Mouse (Mus musculus): ENCODE data around the gene Cntnap4. TPM values are rescaled to one million over a fixed set of nuclear protein-coding genes. Genes with fewer than 3 reads are reported as not detected.

The Cntnap4 gene
- 10 to 100 TPM; 17.1 to 18.7 TPM for total RNA-seq (2021)

- peak; percentile 24 to 35 for DNase-seq
These were observed at the start of gene Cntnap4 for GRCm38 (mm10) chr8:112569471-112570141. Gene Cntnap4 (plus strand): TSS chr8:112570043.

GRCm38 (mm10) chr8:112557376-112557775 is 12.5 kb upstream of the Cntnap4 start:
- DNase-seq = no peak

GRCm38 (mm10) chr8:112570541-112570940 is 698 bp downstream of the Cntnap4 start:
- peak in 1 of 2 experiments; percentile 7 for DNase-seq

- DNase-seq = peak; percentile 40 to 45
These were observed 1.6 kb downstream of the Cntnap4 start for GRCm38 (mm10) chr8:112571337-112571904.

DNA sequence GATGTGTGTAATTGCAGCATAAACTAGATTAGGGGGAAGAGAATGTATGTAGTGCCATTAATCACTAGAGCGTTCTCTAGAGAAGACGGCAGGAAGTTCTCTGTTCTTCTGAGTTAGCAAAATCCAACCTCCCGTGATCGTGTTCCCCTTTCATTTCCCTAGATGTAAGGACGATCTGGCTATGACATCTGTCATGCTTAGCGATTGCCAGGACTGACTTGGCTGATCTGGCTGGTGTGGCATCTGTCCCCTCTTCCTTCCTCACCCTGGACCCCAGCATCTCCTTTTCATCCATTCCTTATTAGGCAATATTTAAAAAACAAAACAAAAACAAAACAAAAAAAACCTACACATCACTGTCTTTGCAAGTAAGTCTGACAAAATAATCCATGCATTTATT is 11.6 kb downstream of the Cntnap4 start:
- DNase-seq = peak in 1 of 2 experiments; percentile 8

DNA sequence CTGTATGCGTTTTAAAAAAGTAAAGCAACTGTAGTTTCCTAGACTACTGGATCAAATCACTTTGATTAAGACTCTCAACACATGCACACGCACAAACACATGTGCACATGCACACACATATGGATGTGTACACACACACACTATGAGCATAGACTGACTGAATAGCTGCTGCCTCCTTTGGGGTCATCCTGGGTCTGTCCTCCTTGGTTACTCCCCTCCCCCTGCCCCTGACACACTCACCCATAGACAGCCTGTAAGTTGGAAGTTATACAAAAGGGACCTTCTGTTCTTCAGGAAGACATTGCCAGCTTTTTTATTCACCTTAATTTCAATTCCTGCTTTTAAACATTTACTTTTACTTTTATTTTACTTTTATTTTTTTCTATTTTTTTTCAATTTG is 13.6 kb downstream of the Cntnap4 start:
- DNase-seq = no peak

- no peak for DNase-seq
These were observed 18.7 kb downstream of the Cntnap4 start for GRCm38 (mm10) chr8:112588357-112589051.

- no peak for DNase-seq
These were observed 19.2 kb downstream of the Cntnap4 start for GRCm38 (mm10) chr8:112589052-112589389.

DNA sequence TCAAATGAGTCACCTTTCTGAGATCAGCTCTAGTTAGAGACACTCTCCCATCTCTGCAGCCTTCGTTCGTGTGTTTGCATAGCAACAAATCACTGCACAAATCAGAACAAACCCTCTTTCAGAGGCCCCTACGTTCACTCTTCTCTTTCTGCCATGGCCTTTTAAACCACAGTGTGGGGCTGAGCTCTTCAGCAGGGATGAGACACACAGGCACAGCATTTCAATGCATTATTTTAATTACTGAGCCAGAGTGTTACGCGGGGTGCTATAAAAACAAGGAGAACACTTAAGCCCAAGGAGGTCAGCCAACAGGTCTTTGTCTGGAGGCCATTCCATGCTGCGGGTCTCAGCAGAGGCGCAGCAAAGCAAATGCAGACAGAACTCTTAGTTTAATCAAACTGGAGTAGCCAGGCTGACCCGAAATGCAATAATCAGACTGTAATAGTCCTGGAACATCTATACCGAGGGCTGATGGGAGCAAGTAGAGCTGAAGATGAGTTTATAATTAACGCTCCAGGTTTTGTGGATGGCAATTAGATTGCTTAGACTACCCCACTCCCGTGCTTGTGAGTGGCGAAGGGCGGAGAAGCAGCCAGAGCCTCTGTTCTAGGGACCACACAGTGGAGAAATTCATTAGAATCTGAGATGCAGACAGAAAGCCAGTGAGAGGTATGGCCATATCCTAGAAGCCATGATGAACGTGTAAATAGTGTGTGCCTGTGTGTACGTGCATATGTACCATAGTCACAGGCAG is 26.4 kb downstream of the Cntnap4 start:
- no peak for DNase-seq

DNA sequence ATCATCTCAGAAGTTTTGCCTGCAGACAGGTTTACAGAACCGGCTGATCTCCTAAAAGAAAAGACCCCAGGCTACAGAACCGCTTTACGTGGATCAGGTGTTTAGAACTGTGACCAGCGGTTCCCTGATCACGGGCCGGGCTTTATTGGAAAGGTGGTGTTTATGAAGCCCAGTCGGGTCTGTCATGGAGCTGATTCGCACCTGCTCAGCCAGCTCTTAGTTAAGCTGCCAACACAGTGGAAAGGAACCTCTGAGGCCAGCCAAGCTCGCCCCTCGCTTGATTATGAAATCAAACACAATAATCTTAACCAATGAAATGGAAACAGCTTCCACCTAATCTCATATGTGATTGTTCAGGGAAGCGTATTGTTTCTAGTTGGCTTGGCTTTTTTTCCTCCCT is 30.1 kb downstream of the Cntnap4 start:
- no peak for DNase-seq

DNA sequence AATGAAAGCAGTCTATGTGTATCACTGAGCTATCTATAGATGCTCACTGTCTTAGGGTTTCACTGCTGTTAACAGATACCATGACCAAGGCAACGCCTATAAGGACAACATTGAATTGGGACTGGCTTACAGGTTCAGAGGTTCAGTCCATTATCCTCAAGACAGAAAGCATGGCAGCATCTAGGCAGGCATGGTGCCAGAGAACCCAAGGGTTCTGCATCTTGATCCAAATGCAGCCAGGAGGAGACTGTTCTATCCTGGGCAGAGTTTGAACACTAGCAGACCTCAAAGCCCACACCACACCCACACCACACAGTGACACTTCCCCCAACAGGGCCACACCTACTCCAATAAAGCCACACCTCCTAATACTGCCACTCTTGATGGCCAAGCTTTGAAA is 31.3 kb downstream of the Cntnap4 start:
- no peak for DNase-seq

- DNase-seq = no peak
These were observed 40.3 kb downstream of the Cntnap4 start for GRCm38 (mm10) chr8:112610121-112610520.

DNA sequence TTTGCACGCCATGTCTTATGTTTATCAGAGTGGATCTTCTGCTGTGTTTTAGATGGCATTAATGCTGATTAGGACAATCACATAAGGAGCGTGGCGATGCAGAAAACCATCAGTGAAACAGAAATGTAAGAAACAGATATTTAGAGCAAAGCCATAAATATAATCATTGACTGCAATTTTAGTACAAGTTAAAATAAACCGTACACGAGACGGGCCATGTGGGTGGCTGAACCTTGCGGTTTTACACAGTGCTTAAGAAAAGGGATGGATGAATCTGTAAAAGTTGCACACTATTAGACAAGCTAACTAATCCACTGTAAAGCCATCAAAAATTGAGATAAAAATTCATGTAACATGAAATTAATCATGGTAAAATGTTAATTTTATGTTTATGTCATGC is 58.9 kb downstream of the Cntnap4 start:
- no peak for DNase-seq

DNA sequence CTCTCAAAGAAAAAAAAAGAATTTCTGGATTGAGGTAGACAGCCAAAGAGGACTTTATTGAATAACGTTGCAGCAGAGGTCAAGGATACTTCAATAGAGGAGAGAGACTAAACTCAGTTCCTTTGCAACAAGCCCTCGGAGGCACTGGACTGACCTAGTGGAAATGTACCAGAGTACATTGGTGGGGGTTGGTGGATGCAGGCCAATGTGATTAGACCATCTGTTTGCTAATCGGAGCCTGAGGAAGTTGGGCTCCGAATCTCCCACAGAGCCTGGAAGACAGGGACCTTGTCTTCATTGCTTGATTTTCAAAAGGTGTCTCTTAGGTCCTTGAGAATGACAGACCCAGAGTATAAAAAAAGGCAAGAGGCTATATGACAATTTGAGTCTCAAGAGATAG is 82.8 kb downstream of the Cntnap4 start:
- DNase-seq = no peak

DNA sequence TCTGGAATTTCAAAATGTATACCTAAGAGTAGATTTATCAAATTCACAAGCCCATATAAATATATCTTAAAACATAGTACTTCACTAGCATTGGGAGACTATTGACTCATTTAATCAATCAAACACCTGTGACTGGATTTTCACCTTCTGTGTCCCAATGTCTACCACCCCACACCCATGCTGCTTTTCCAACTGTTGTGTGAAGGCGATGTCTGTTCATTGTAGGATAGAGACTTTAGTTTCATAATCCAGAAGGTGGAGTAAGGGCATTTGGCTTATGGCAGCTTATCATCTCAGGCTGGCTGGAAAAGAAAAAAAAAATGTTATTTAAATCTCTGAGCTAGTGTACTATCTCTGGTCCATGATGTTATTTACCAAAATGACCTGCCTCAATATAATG is 83.4 kb downstream of the Cntnap4 start:
- DNase-seq = no peak

DNA sequence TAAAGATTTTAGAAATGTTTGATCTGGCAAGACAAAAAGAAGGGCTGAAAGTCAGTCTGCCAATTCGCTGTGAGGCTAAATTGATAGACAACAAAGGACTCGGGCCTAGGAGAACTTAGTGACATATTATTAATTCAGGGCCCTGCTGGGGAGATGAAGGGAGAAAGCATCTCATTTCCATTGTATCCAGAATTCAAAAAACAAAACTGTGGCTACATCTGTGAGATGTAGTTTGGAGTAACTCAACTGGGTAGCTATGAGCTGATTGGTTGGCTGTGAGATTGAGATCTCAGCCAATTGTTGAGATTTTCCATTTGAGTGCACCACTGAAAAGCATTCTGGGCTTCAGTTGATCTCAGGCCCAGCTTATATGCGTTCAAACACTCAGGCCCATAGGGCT is 84.2 kb downstream of the Cntnap4 start:
- no peak for DNase-seq

- no peak for DNase-seq
These were observed 94.2 kb downstream of the Cntnap4 start for GRCm38 (mm10) chr8:112664067-112664466.

DNA sequence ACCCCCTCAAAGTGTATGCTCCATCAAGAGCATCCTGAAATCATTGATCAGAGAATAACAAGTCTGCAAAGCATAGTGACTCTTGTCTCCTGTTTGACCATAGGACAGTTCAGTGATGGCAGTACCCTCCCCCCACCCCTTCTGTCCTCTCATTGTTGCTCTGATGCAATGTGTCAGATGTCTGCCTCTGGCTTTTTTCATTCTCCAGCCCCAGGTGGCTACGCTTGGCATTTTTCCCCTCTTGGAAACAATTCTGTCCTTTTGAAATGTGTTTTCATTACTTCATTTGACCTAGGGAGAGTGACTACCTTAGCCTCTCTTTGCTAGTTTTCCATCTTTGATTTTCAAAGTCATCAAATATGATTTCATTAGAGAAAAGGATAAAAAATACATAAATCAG is 104.8 kb downstream of the Cntnap4 start:
- DNase-seq = no peak

- DNase-seq = no peak
These were observed 111.9 kb downstream of the Cntnap4 start for GRCm38 (mm10) chr8:112681757-112682156.

DNA sequence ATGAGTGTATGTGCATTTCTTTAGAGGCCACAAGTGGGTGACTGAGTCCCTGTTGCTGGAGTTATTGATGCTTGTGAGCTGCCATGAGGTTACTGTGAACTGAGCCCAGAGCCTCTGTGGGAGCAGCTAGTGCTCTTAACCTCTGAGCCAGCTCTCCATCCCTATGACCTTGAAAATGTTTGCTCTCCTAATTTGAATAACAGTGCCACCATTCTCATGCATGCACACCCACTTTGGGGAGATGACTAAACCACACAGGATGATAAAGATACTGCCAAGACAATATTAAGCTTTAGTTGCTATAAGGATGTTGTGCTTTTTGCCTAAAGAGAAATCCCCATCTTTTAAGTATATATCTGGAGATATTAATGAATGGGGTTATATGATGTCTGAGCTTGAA is 125.9 kb downstream of the Cntnap4 start:
- no peak for DNase-seq

DNA sequence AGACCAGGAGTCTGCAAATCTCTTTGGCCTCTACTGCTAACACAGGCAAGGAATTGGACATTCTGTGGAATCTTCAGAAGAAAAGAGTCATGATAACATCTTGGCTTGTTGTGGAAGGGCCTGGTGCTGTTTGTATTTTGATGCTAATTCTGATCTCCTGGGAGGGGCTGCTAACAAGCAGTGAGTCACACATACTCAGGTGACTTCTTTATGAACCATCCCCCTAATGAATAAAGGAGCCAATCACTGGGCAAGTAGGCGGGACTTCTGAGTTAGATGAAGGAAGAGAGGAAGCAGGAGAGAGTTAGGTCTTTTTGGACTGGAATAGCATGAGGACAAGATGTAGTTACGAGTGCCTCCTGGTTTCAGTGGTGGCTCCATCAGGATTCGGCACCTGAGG is 128.3 kb downstream of the Cntnap4 start:
- DNase-seq = no peak

- DNase-seq = no peak
These were observed 147.1 kb downstream of the Cntnap4 start for GRCm38 (mm10) chr8:112716982-112717381.

DNA sequence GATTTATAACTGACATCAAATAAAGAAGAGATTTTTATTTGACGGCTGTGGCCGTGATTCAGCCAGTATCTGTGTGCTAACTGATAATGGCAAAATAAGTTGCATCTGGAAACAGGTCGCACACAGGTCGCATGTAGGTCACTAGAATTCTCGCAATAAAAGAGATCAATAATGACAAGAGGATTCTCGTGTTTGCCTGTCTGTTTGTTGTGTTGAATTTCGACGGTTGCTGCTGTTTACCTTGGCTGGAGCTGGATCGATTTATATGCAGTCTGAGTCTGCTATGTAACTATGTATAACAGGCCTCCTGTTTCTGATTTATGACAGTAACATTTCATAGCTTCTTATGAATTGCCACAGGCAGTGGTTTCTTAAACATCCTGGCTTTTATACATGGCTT is 155.1 kb downstream of the Cntnap4 start:
- DNase-seq = no peak
